Mouse (Mus musculus): ENCODE measurements around the gene Exoc2.

GRCm38 (mm10) chr13:31017545-31017944, 43.7 kb upstream of the Exoc2 start:
- TF ChIP-seq POLR2A (IDR thresholded peaks at IDR 0.05; ENCODE audit: extremely low read depth, insufficient read depth, low read length) (no peak), CTCF (IDR thresholded peaks at IDR 0.05; ENCODE audit: low read depth, low read length) (no peak)
